Mouse (Mus musculus): ENCODE data around the gene Ptgfrn.

GRCm38 (mm10) chr3:101022967-101023366 lies 87.1 kb downstream of the Ptgfrn start:
- no peak for TF ChIP-seq CTCF (IDR thresholded peaks at IDR 0.05)
- TF ChIP-seq POLR2A (IDR thresholded peaks at IDR 0.05; ENCODE audit: insufficient read depth, low read depth, low read length) = no peak
- no peak for TF ChIP-seq EP300 (IDR thresholded peaks at IDR 0.05; ENCODE audit: insufficient read depth, low read depth, low read length)
